Mouse (Mus musculus) liver, embryonic 14.5 days (tissue): Measurements from ENCODE around the gene Zscan2. TPM values are rescaled to one million over a fixed set of nuclear protein-coding genes. Genes with fewer than 3 reads are reported as not detected.

ENCODE experiments used
- ATAC-seq: fragments of 200-750 bp; cut with Nextera tagmentation; 2 replicates; pipeline ENCODE4 v1.8.0; 2017; ENCODE audit warnings: moderate number of reproducible peaks, mild to moderate bottlenecking, moderate library complexity; ENCODE audit not compliant: insufficient read depth
- DNase-seq, 3 experiments: peaks; one replicate each; pipeline ENCODE4 v3.0.0-alpha.2; 2012 to 2013; ENCODE audit warnings: low read depth in 3 of 3, low spot score in 3 of 3
- H3K27ac ChIP-seq: fragments of 300-500 bp; sonication (generic); 2 replicates; pipeline ENCODE4 v1.5.1; 2014; ENCODE audit warnings: moderate library complexity, mild to moderate bottlenecking, control low read depth, inconsistent platforms
- H3K27me3 ChIP-seq: fragments of 300-500 bp; sonication (generic); 2 replicates; pipeline ENCODE4 v1.6.1; 2014; ENCODE audit warnings: mild to moderate bottlenecking, low read length, moderate library complexity; ENCODE audit not compliant: control insufficient read depth, insufficient read depth
- H3K36me3 ChIP-seq: fragments of 300-500 bp; sonication (generic); replicated peaks from 2 replicates; pipeline ENCODE4 v1.6.1; 2014; ENCODE audit warnings: low read depth; ENCODE audit not compliant: control insufficient read depth, insufficient read depth
- H3K4me1 ChIP-seq, 2 experiments: fragments of 200-500 bp in 1 of 2; fragments of 300-500 bp in 1 of 2; sonication (generic) in 1 of 2; replicated peaks; 2 replicates each; pipeline ENCODE4 v1.6.1; 2012 to 2014; ENCODE audit warnings: antibody characterized with exemption in 1 of 2, inconsistent platforms in 1 of 2, low read length in 1 of 2; ENCODE audit not compliant: control insufficient read depth in 2 of 2, insufficient read depth in 2 of 2
- H3K4me2 ChIP-seq: fragments of 300-500 bp; sonication (generic); 2 replicates; pipeline ENCODE4 v1.6.1; 2014; ENCODE audit warnings: low read depth, mild to moderate bottlenecking, control low read depth, moderate library complexity
- H3K4me3 ChIP-seq, 2 experiments: fragments of 200-500 bp in 1 of 2; fragments of 300-500 bp in 1 of 2; sonication (generic) in 1 of 2; 2 replicates each; pipeline ENCODE4 v1.5.1; 2012 to 2014; ENCODE audit warnings: low read depth in 2 of 2, low read length in 2 of 2, mild to moderate bottlenecking in 2 of 2, control low read depth in 1 of 2, inconsistent platforms in 1 of 2, moderate library complexity in 1 of 2; ENCODE audit not compliant: insufficient read depth in 1 of 2
- H3K9ac ChIP-seq: fragments of 300-500 bp; sonication (generic); replicated peaks from 2 replicates; pipeline ENCODE4 v1.6.1; 2014; ENCODE audit warnings: mild to moderate bottlenecking, control low read depth, moderate library complexity
- H3K9me3 ChIP-seq: fragments of 300-500 bp; sonication (generic); 2 replicates; pipeline ENCODE4 v1.6.1; 2016; ENCODE audit warnings: low read length, mixed read lengths; ENCODE audit not compliant: control insufficient read depth
- CTCF ChIP-seq: IDR thresholded peaks from 2 replicates; pipeline ENCODE4 v1.5.1; 2016; ENCODE audit warnings: antibody characterized with exemption, low read depth, control low read depth
- EP300 ChIP-seq: IDR thresholded peaks from 2 replicates; pipeline ENCODE4 v1.6.1; 2016; ENCODE audit warnings: antibody characterized with exemption, low read depth
- WGBS: fragments of 180-500 bp; shearing (Covaris S2); extraction: QIAGEN DNeasy Blood & Tissue Kit; methylation state at CpG from one replicate; pipeline ENCODE4 v1.1.7; 2014; ENCODE audit not compliant: insufficient replicate concordance; 5-methylcytosine and 5-hydroxymethylcytosine counted together
- polyA plus RNA-seq, 2 experiments: library from polyadenylated mRNA; depleted of rRNA in 1 of 2; stranded (reverse) in 1 of 2; unstranded in 1 of 2; fragments of >200 nt; fragmentation: Nextera tagmentation in 1 of 2; extraction: Ambion mirVana in 1 of 2; gene quantifications; 2 replicates each; pipeline versions ENCODE4 v1.2.1 to v1.2.3; 2012 to 2014

Gene Zscan2
- polyA plus RNA-seq, 2 experiments: 0.08 to 1.3 TPM

DNA sequence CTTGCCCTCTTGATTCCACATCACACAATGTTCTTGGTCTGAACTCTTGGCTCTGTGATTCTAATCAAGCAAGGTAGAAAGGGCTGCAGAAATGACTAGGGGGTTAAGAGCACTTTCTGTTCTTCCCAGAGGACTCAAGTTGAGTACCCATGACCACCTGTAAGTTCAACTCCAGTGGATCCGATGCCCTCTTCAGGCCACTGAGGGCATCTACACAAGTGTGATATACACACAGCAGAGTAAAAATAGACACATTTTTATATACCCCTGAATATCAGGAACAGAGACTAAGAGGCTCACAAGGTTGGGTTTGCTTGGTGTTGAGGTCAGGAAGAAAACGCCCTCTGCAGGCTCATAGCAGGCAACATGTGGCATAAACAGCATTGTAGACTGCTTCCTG is 12.9 kb downstream of the Zscan2 start:
- TF ChIP-seq EP300 (no peak), CTCF (0 out of 2 replicates have a peak, but pooled peaks have one; percentile 8)
- Histone ChIP-seq H3K9ac (no peak overlapping the region), H3K4me3 (no peak overlapping the region), H3K27ac (no peak overlapping the region), H3K27me3 (no peaks in the 10 kb centered on the region), H3K4me2 (no peak overlapping the region), H3K36me3 (no peaks in the 10 kb centered on the region), H3K9me3 (no peaks in the 10 kb centered on the region), H3K4me1 (no peaks in the 10 kb centered on the region)
- 71% methylated on average over 2 of the region's 2 CpGs for WGBS
- ATAC-seq (no peak), DNase-seq (no peak)

DNA sequence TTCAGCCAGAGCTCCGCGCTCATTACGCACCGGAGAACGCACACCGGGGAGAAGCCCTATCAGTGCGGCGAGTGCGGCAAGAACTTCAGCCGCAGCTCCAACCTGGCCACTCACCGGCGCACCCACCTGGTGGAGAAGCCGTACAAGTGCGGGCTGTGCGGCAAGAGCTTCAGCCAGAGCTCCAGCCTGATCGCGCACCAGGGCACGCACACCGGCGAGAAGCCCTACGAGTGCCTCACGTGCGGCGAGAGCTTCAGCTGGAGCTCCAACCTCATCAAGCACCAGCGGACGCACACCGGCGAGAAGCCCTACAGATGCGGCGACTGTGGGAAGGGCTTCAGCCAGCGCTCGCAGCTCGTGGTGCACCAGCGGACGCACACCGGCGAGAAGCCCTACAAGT is 15.0 kb downstream of the Zscan2 start:
- Histone ChIP-seq H3K27me3 (no peaks in the 10 kb centered on the region), H3K4me1 (no peaks in the 10 kb centered on the region), H3K9ac (no peak overlapping the region), H3K4me2 (no peak overlapping the region), H3K27ac (no peak overlapping the region), H3K36me3 (no peaks in the 10 kb centered on the region), H3K4me3 (no peak overlapping the region), H3K9me3 (no peaks in the 10 kb centered on the region)
- DNase-seq: no peak
- TF ChIP-seq CTCF (peak; percentile 40; the same call in 1 of the 2 replicates), EP300 (no peak)
- ATAC-seq: no peak
- WGBS: 63% methylated on average over 37 of the region's 37 CpGs

DNA sequence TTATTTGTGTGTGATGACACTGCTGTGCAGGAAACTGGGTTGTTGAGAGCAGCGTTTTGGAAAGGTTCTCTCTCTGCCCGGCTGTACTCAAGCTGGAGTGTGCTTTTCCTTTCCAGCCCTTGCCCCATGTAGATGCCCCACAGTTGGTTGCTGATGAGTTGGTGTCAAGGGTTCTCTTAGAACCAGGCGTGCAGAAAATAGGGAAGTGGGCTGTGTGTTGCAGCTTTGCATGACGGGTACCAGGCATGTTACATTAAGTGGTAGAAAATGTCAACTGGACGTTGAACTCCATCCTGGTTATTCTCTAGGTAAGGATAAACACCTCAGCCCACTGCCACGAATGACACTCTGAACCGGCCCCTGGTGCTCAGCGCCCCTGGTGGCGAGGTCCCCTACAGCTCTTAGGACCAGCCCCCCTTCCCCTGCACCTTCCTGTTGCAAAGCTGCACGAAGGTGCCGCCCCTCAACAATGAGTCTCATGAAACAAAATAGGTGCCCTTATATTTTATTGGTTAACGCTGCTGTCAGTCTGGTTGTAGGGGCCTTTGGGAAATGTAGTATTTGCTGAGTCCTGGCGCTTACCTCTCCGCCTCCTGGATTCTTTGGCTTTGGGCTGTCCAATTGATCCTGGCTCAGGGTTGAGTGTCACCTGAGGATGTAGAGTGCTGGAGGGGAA is 22.2 kb downstream of the Zscan2 start:
- peak; percentile 59 to 64 (median 62) for DNase-seq

DNA sequence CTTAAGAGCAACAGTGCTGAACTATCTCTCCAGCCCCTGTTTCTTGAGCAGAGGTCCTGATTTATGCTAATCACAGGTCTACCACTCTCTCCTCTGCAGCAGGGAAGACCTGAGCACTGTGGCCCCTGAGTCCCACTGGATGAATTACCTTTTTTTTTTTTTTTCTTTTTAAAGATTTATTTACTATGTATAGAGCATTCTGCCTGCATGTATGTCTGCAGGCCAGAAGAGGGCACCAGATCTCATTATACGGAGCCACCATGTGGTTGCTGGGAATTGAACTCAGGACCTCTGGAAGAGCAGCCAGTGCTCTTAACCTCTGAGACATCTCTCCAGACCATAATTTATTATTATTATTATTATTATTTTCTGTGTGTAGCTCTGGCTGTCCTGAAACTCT is 24.9 kb downstream of the Zscan2 start:
- H3K4me3 ChIP-seq: no peak overlapping the region
- ATAC-seq (no peak), DNase-seq (no peak)
- H3K4me2 ChIP-seq: no peak overlapping the region
- 13% methylated on average over 1 of the region's 1 CpGs for WGBS
- H3K9me3 ChIP-seq: no peaks in the 10 kb centered on the region
- TF ChIP-seq EP300: no peak
- peak; percentile 57 for TF ChIP-seq CTCF
- H3K27me3 ChIP-seq: no peaks in the 10 kb centered on the region
- no peak overlapping the region for H3K27ac ChIP-seq
- H3K9ac ChIP-seq: no peak overlapping the region
- H3K36me3 ChIP-seq: no peaks in the 10 kb centered on the region
- peaks cover 0 to 4% of the 10 kb centered on the region in 2 experiments; a peak in 2 of 4 replicates for H3K4me1 ChIP-seq

More for the DNA sequence above, 22.2 kb downstream of the Zscan2 start:
- peak; percentile 82 for ATAC-seq
- TF ChIP-seq CTCF (peak; percentile 73), EP300 (no peak)
- Histone ChIP-seq H3K27ac (no peak overlapping the region), H3K9me3 (no peaks in the 10 kb centered on the region), H3K27me3 (no peaks in the 10 kb centered on the region), H3K4me3 (peak overlapping the region in 1 of 2 experiments; percentile 20; a peak in 2 of 4 replicates), H3K9ac (no peak overlapping the region), H3K4me2 (peak overlapping the region; percentile 50), H3K4me1 (peaks cover 0 to 4% of the 10 kb centered on the region in 2 experiments; a peak in 2 of 4 replicates), H3K36me3 (no peaks in the 10 kb centered on the region)
- 6% methylated on average over 14 of the region's 14 CpGs for WGBS

DNA sequence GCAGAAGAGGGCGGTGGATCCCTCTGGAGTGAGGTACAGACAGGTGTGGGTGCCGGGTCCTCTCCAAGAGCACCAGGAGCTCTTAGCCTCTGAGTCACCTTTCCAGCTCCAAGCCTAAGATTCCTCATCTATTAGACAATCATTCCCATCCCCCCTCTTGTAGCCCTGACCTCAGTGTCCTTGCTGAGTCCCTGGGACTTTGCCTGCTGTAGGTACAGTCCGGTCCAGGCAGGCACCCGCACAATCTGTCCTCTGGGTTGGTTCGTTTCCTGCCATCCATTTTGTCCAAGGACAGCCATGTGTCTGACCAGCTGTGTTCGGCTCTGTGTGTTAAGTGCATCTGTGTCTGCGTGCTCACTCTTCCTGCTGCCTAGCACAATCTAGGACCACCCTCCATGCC is 27.9 kb downstream of the Zscan2 start:
- Histone ChIP-seq H3K9me3 (no peaks in the 10 kb centered on the region), H3K27ac (no peak overlapping the region), H3K4me1 (no peaks in the 10 kb centered on the region; a peak in 2 of 4 replicates), H3K4me2 (no peak overlapping the region), H3K4me3 (no peak overlapping the region), H3K36me3 (peaks cover 19% of the 10 kb centered on the region), H3K27me3 (no peaks in the 10 kb centered on the region), H3K9ac (no peak overlapping the region)
- no peak for DNase-seq
- no peak for ATAC-seq
- WGBS: 71% methylated on average over 7 of the region's 7 CpGs
- TF ChIP-seq CTCF (no peak), EP300 (no peak)
